Mouse (Mus musculus) left cerebral cortex, adult 2 months (tissue): Measurements from ENCODE around the gene Guca1a. TPM values are rescaled to one million over a fixed set of nuclear protein-coding genes. Genes with fewer than 3 reads are reported as not detected.

Experiments used
- DNase-seq, 2 experiments: peaks; one replicate each; pipeline ENCODE4 v3.0.0; 2021 to 2022; ENCODE audit warnings: low spot score in 2 of 2, mixed read lengths in 1 of 2; ENCODE audit errors: extremely low spot score in 1 of 2
- H3K27ac ChIP-seq: fragments of 200-600 bp; 2 replicates; pipeline ENCODE4 v1.8.1; 2022
- H3K4me3 ChIP-seq: fragments of 200-600 bp; 2 replicates; pipeline ENCODE4 v1.8.1; 2022
- CTCF ChIP-seq: fragments of 200-600 bp; IDR thresholded peaks from 2 replicates; pipeline ENCODE4 v1.8.1; 2022; ENCODE audit warnings: antibody characterized with exemption, mild to moderate bottlenecking, moderate library complexity
- intact Hi-C: fragments of 180-260 bp; cut with DNase I; formaldehyde crosslinking; loops from one replicate; pipeline ENCODE4 v1.15.1; 2025
- long read RNA-seq, 2 experiments: library from polyadenylated mRNA; stranded (forward); transcript quantifications; one replicate each; pipeline ENCODE4 v2.0.0; 2021; ENCODE audit warnings: borderline mapping rate in 2 of 2
- total RNA-seq, 2 experiments: library from RNA; stranded (reverse); gene quantifications; 2 replicates each; pipeline ENCODE4 v1.2.3; 2021

Guca1a gene
- total RNA-seq = not detected
- long read RNA-seq, experiment 1, partial matches to known transcripts = 1 of 1 reads
- long read RNA-seq, experiment 1, other reads (novel, unspliced or antisense) = 0 of 1 reads
- long read RNA-seq, experiment 2 = 0 reads

- no peak for DNase-seq
- TF ChIP-seq CTCF = no peak
- no peak within 1 kb of the TSS for H3K4me3 ChIP-seq
- intact Hi-C loops = no loop called here
- H3K27ac ChIP-seq = no peak within 1 kb of the TSS
Measured at GRCm38 (mm10) chr17:47400451-47400850, at the start of gene Guca1a. Gene Guca1a, minus strand, starts transcription at chr17:47400584.

DNA sequence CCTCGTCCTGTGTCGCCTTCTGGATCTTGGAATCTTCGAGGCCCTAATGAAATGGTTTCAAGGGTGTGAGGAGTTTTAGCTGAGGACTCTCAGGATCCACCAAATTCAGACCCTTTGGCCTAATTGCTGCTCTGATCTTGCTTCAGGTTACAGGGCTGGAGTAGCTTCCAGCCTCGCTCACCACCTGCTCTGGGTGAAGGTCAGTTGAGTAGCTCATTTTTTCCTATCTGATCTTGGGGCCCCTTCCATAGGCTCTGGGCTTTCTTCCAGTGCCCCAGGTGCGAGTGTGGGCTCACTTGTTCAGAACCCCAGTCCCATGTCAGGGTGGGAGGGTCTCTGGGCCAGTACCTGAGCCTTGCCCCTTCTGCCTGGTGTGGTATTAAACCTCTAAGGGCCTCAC lies 49.0 kb upstream of the Guca1a start:
- TF ChIP-seq CTCF = no peak
- H3K4me3 ChIP-seq = no peak overlapping the region
- H3K27ac ChIP-seq = no peak overlapping the region
- DNase-seq = no peak
- intact Hi-C loops = no loop called here

- intact Hi-C loops = no loop called here
- no peak overlapping the region for H3K4me3 ChIP-seq
- no peak overlapping the region for H3K27ac ChIP-seq
- no peak for TF ChIP-seq CTCF
- DNase-seq = no peak
Measured at GRCm38 (mm10) chr17:47448523-47449372, 48.4 kb upstream of the Guca1a start.

DNA sequence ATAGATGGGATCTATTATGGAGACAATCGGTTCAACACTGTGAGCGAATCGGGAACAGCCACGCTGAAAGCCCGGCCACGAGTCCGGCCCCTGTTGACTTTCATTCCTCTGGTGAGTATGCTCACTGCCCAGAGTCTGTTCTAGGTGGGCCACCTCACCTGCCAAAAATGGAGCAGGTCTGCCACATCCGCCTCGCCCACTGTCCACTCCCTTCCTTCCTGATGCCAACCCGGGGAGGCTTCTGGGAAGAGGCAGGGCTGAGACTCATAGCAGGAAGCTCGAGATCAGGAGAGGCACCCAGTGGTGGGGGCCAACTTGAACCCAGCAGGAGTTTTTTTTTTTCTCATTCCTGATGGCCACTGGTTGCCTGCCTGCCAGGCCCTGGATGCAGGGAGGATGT lies 46.2 kb upstream of the Guca1a start:
- no peak for DNase-seq
- TF ChIP-seq CTCF = no peak
- intact Hi-C loops = no loop called here
- H3K27ac ChIP-seq = no peak overlapping the region
- H3K4me3 ChIP-seq = no peak overlapping the region

DNA sequence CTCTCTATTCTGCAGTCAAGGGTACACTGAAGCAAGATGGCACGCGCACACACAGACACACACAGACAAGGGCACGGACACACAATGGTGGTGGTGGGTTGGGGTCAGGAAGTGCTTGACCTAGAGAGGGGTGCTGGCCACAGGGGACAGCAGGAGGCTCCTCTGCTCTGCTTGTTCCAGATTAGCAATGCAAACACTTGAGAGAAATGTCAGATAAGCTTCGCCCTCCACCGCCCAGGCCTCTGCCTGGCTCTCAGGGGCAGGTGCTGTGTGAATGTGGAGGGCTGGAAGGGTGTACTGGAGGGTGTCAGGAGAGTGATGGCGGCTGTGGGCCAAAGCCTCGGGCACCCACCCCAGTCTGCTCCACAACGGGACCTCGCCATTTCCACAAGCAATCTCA lies 45.6 kb upstream of the Guca1a start:
- no peak for TF ChIP-seq CTCF
- no peak overlapping the region for H3K27ac ChIP-seq
- intact Hi-C loops = no loop called here
- DNase-seq = no peak
- H3K4me3 ChIP-seq = no peak overlapping the region

GRCm38 (mm10) chr17:47445518-47445917 lies 45.1 kb upstream of the Guca1a start:
- no peak for DNase-seq
- Histone ChIP-seq H3K27ac (no peak overlapping the region), H3K4me3 (no peak overlapping the region)
- TF ChIP-seq CTCF = no peak
- intact Hi-C loops = no loop called here

DNA sequence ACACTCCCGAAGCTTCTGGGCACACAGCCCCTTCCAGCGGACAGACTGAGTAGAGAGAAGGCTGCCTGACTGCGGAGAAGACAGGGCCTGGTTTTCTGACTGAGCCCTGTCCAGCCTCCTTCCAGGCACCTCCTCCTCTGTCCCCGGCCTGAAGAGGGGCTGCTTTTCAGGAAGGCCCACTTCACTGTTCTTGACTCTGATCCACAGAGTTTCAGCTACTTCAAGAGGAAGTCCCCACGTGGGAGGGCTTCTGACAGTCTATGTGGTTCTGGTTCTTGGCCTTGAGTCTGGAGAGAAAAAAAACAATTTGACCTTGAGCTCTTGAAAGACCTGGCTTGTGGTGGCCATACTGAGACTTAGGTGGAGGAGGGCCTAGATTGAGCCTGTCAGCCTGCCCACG lies 43.7 kb upstream of the Guca1a start:
- intact Hi-C loops = no loop called here
- Histone ChIP-seq H3K4me3 (no peak overlapping the region), H3K27ac (no peak overlapping the region)
- TF ChIP-seq CTCF = no peak
- DNase-seq = no peak

DNA sequence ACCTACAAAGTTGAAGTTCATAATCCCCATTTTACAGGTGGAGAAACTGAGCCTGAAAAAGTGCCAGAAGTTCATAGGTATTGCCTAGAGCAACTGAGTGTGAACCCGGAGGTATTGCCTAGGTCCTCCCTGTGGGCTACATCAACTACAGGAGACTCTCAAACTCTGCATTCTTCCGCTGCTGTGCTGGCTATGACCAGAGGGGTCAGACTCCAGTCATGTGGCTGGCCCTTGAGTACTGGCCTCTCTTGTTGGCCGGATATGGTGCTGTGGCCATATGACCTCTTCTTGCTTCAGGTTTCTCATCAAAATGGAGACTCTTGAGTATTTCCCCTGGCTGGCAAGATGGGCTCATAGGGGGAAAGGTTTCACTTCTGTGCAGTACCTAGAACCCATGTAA lies 41.9 kb upstream of the Guca1a start:
- no peak overlapping the region for H3K4me3 ChIP-seq
- no peak for DNase-seq
- no peak for TF ChIP-seq CTCF
- intact Hi-C loops = no loop called here
- H3K27ac ChIP-seq = no peak overlapping the region

- TF ChIP-seq CTCF = no peak
- intact Hi-C loops = no loop called here
- Histone ChIP-seq H3K4me3 (no peak overlapping the region), H3K27ac (no peak overlapping the region)
- no peak for DNase-seq
Measured at GRCm38 (mm10) chr17:47441296-47442051, 41.1 kb upstream of the Guca1a start.

GRCm38 (mm10) chr17:47440359-47440890 lies 40.0 kb upstream of the Guca1a start:
- Histone ChIP-seq H3K27ac (no peak overlapping the region), H3K4me3 (no peak overlapping the region)
- intact Hi-C loops = no loop called here
- TF ChIP-seq CTCF = no peak
- DNase-seq = no peak

GRCm38 (mm10) chr17:47439396-47440028 lies 39.1 kb upstream of the Guca1a start:
- no peak for DNase-seq
- intact Hi-C loops = no loop called here
- H3K4me3 ChIP-seq = no peak overlapping the region
- TF ChIP-seq CTCF = no peak
- no peak overlapping the region for H3K27ac ChIP-seq

DNA sequence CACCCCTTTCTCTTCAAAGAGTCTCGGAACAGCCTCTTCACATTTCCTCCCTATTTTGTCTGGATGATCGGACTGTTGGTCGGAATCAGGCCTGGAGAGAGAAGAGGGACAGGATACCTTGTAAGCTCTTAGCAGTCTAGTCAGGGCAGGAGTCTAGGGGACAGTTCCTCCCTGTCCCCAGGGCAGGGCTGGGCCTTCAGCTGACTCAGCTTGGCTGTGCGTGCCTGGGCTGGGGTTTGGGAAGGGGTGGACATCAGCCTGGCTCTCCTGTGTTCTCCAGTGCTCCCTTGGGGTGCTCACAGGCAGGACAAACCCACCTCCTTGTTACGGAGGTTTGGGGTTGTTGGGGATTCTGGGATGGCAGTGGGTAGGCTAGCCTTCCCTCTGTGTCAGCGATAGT lies 38.2 kb upstream of the Guca1a start:
- no peak overlapping the region for H3K27ac ChIP-seq
- no peak for DNase-seq
- intact Hi-C loops = no loop called here
- H3K4me3 ChIP-seq = no peak overlapping the region
- TF ChIP-seq CTCF = no peak
